Mouse (Mus musculus): ENCODE measurements around the gene 9330182O14Rik. TPM values are rescaled to one million over a fixed set of nuclear protein-coding genes. Genes with fewer than 3 reads are reported as not detected.

The 9330182O14Rik gene
- not detected in 2 replicates for total RNA-seq (2014; rRNA removed)
- polyA plus RNA-seq (2012; rRNA removed): not detected in 2 replicates

DNA sequence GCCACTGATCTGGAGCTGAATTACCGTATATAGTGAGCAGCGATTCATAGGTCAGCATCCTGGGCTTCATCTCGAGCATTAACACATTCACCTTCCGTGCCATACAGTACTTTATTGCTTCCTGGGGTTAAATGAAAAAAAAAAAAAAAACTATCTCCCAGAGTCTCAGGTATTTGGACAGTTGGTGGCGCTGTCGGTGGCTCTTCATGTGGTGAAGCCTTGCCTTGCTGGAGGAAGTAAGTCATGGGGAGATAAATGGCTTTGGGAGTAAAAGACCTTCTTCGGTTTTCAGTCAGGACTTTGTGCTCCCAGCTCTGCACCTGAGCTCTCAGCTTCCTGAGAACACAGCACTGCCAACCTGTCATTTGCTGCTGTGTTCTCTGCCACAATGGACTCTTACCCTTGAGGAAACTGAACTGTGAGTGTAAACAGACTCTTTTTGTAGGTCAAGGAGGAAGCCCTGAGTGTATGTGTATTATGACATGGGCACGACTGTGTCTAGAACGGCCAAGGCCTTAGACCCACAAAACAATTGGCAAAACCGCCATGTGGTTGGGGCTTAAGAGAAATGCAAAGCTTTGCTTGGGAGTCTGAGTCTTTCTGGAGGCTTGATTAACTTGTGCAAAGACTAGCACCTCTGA is at the start of gene 9330182O14Rik:
Gene 9330182O14Rik, plus strand, starts transcription at position 214 of the 641 bp plus-strand sequence.
- Histone ChIP-seq H3K27me3 (ENCODE audit: control insufficient read depth, insufficient read depth, low read length) (no peaks in the 10 kb centered on the region), H3K9ac (ENCODE audit: low read depth, low read length) (no peak within 1 kb of the TSS), H3K4me1 (ENCODE audit: control insufficient read depth, insufficient read depth, low read length) (no peaks in the 10 kb centered on the region), H3K4me3 (ENCODE audit: insufficient read depth, low read depth, low read length) (no peak within 1 kb of the TSS), H3K36me3 (ENCODE audit: control insufficient read depth, insufficient read depth, low read length) (no peaks in the 10 kb centered on the region), H3K79me2 (ENCODE audit: control insufficient read depth, insufficient read depth, low read length) (no peaks in the 10 kb centered on the region), H3K27ac (replicated peaks; ENCODE audit: insufficient read depth, low read depth, low read length) (no peak within 1 kb of the TSS)
- WGBS: 52% methylated on average over 10 of the region's 10 CpGs
- TF ChIP-seq CTCF (IDR thresholded peaks at IDR 0.05; ENCODE audit: low read depth, low read length) (0 out of 2 replicates have a peak, but pooled peaks have one; percentile 4), POLR2A (IDR thresholded peaks at IDR 0.05; ENCODE audit: extremely low read depth, insufficient read depth, low read length) (no peak)
- DNase-seq (ENCODE audit: extremely low read depth, low read depth, low spot score): peak; percentile 18

DNA sequence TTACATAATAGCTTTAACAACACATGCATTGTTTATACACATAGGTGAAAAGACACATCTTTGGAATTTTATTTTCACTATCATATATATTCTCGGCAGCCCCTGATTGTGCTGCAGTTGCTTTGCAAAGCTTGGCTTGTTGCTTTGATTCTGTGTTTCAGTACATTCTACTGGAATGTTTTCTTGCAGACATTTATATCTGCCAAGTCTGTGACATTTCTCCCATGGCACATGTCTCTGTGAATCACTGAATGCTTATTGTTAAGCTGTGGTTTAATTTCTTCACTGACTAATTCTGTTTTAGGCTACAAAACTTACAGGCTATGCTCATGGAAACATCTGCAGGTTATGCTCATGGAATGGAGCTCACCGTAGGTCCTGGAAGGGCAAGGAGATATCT is 30.9 kb upstream of the 9330182O14Rik start:
- H3K79me2 ChIP-seq (ENCODE audit: control insufficient read depth, insufficient read depth, low read length): no peaks in the 10 kb centered on the region
- no peak overlapping the region for H3K9ac ChIP-seq (ENCODE audit: low read depth, low read length)
- DNase-seq (ENCODE audit: extremely low read depth, low read depth, low spot score): no peak
- no peaks in the 10 kb centered on the region for H3K27me3 ChIP-seq (ENCODE audit: control insufficient read depth, insufficient read depth, low read length)
- TF ChIP-seq POLR2A (IDR thresholded peaks at IDR 0.05; ENCODE audit: extremely low read depth, insufficient read depth, low read length) (no peak), CTCF (IDR thresholded peaks at IDR 0.05; ENCODE audit: low read depth, low read length) (no peak)
- WGBS: 93% methylated on average over 2 of the region's 2 CpGs
- H3K36me3 ChIP-seq (ENCODE audit: control insufficient read depth, insufficient read depth, low read length): no peaks in the 10 kb centered on the region
- H3K4me1 ChIP-seq (ENCODE audit: control insufficient read depth, insufficient read depth, low read length): no peaks in the 10 kb centered on the region
- H3K4me3 ChIP-seq (ENCODE audit: insufficient read depth, low read depth, low read length): no peak overlapping the region
- no peak overlapping the region for H3K27ac ChIP-seq (replicated peaks; ENCODE audit: insufficient read depth, low read depth, low read length)

DNA sequence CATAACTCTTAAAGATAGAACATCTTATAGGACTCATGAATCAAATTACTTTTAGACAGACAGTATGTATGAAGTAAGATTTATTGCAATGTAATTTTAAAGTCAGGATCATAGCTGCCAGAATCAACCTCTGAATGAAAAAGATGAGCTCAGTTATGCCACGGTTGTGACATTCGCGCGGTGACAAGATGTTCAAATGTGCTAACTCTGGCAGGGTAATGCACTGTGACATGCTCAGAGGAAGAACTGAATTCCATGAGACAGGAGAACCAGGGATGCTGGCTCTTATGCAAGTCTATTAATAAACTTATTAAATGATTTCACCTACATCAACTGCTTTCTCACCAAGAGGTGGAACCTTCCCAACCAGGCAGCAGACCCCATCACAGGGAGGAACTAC is 28.5 kb upstream of the 9330182O14Rik start:
- H3K9ac ChIP-seq (ENCODE audit: low read depth, low read length): no peak overlapping the region
- no peak overlapping the region for H3K27ac ChIP-seq (replicated peaks; ENCODE audit: insufficient read depth, low read depth, low read length)
- no peaks in the 10 kb centered on the region for H3K27me3 ChIP-seq (ENCODE audit: control insufficient read depth, insufficient read depth, low read length)
- H3K4me3 ChIP-seq (ENCODE audit: insufficient read depth, low read depth, low read length): no peak overlapping the region
- no peak for DNase-seq (ENCODE audit: extremely low read depth, low read depth, low spot score)
- no peaks in the 10 kb centered on the region for H3K4me1 ChIP-seq (ENCODE audit: control insufficient read depth, insufficient read depth, low read length)
- WGBS: 87% methylated on average over 4 of the region's 4 CpGs
- H3K79me2 ChIP-seq (ENCODE audit: control insufficient read depth, insufficient read depth, low read length): no peaks in the 10 kb centered on the region
- TF ChIP-seq CTCF (IDR thresholded peaks at IDR 0.05; ENCODE audit: low read depth, low read length) (no peak), POLR2A (IDR thresholded peaks at IDR 0.05; ENCODE audit: extremely low read depth, insufficient read depth, low read length) (no peak)
- H3K36me3 ChIP-seq (ENCODE audit: control insufficient read depth, insufficient read depth, low read length): no peaks in the 10 kb centered on the region

DNA sequence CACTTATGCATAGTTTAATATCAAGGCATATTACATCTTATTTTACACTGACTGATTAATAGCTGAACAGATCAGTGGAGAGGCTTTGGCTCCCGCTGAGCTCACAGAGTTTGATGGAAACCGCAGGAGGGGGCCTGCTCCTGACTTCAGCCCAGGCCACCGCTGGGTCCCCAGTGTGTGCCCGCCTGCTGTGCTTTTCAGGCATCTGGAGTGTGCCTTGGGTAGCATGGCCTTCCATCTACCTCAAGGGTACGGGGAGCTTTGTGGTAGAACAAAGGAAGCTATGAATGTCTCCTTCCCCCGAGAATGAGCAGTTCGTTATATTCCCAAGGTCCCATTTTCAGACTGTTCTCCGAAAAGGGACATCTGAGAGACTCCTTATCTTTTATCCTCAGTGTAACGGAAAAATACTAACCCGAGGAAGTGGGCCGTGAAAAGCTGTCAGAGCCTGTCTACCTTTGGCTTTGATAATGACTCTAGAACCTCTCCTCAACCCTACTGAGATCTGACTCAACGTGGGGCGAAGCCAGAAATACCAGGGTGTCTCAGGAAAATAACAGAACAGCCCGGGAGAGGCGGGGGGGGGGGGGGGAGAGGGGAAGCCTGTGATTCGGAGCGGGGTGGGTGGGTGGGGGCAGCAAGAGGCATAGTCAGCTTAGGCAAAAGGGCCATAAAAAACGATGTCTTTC is 20.1 kb upstream of the 9330182O14Rik start:
- no peak overlapping the region for H3K4me3 ChIP-seq (ENCODE audit: insufficient read depth, low read depth, low read length)
- no peak for DNase-seq (ENCODE audit: extremely low read depth, low read depth, low spot score)
- H3K4me1 ChIP-seq (ENCODE audit: control insufficient read depth, insufficient read depth, low read length): no peaks in the 10 kb centered on the region
- no peak overlapping the region for H3K9ac ChIP-seq (ENCODE audit: low read depth, low read length)
- H3K36me3 ChIP-seq (ENCODE audit: control insufficient read depth, insufficient read depth, low read length): no peaks in the 10 kb centered on the region
- 65% methylated on average over 17 of the region's 18 CpGs for WGBS
- H3K79me2 ChIP-seq (ENCODE audit: control insufficient read depth, insufficient read depth, low read length): no peaks in the 10 kb centered on the region
- no peak for TF ChIP-seq POLR2A (IDR thresholded peaks at IDR 0.05; ENCODE audit: extremely low read depth, insufficient read depth, low read length)
- no peak for TF ChIP-seq CTCF (IDR thresholded peaks at IDR 0.05; ENCODE audit: low read depth, low read length)
- no peak overlapping the region for H3K27ac ChIP-seq (replicated peaks; ENCODE audit: insufficient read depth, low read depth, low read length)
- H3K27me3 ChIP-seq (ENCODE audit: control insufficient read depth, insufficient read depth, low read length): no peaks in the 10 kb centered on the region

DNA sequence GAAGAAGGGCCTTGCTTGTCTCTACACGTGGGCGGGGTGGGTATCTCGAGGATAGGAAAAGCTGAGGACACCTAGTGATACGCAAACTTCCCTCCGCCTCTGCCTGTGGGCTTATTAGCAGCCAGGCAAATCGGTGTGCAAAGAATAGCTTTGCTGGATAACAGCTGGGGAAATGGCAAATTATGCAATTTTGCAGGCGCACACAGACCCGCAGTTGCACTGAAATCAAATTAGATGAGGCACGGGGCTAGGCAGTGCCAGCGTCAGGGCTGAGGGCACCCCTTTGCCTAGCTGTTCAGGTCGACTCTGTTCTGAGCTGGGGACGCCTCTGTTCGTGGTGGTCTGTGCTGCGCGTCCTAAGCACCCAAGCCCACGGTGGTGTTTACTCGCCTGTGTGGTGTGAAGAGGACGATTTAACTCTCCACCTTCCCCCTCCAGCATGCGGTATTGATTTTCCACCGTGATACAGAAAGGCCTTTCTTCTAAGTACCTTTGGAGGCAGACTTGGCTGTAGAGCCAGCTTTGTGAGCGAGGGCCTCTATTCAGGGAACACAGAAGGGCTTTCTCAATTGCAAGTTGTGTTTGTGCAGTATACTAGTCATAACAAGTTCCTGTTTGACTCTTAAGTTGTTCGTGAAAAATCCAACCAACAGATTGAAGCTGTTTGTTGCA is 19.4 kb upstream of the 9330182O14Rik start:
- no peaks in the 10 kb centered on the region for H3K4me1 ChIP-seq (ENCODE audit: control insufficient read depth, insufficient read depth, low read length)
- no peak overlapping the region for H3K9ac ChIP-seq (ENCODE audit: low read depth, low read length)
- DNase-seq (ENCODE audit: extremely low read depth, low read depth, low spot score): no peak
- 33% methylated on average over 22 of the region's 22 CpGs for WGBS
- no peak for TF ChIP-seq CTCF (IDR thresholded peaks at IDR 0.05; ENCODE audit: low read depth, low read length)
- no peaks in the 10 kb centered on the region for H3K79me2 ChIP-seq (ENCODE audit: control insufficient read depth, insufficient read depth, low read length)
- no peak overlapping the region for H3K4me3 ChIP-seq (ENCODE audit: insufficient read depth, low read depth, low read length)
- H3K36me3 ChIP-seq (ENCODE audit: control insufficient read depth, insufficient read depth, low read length): no peaks in the 10 kb centered on the region
- no peak overlapping the region for H3K27ac ChIP-seq (replicated peaks; ENCODE audit: insufficient read depth, low read depth, low read length)
- H3K27me3 ChIP-seq (ENCODE audit: control insufficient read depth, insufficient read depth, low read length): no peaks in the 10 kb centered on the region
